Mouse (Mus musculus) heart, postnatal 0 days (tissue): Measurements from ENCODE around the gene Scn8a. TPM values are rescaled to one million over a fixed set of nuclear protein-coding genes. Genes with fewer than 3 reads are reported as not detected.
"Not testable (repeated sequence)": the region's sequence is repeated elsewhere in the genome, so short reads cannot be mapped to it uniquely, and the experiment has no call there.

Experiments used
- ATAC-seq: fragments of 200-750 bp; cut with Nextera tagmentation; 2 replicates; pipeline ENCODE4 v1.8.0; 2017; ENCODE audit warnings: low read depth, moderate number of reproducible peaks, moderate library complexity; ENCODE audit not compliant: insufficient read depth
- DNase-seq: peaks from one replicate; pipeline ENCODE4 v3.0.0-alpha.2; 2016; ENCODE audit warnings: low spot score
- H3K27ac ChIP-seq: fragments of 300-500 bp; sonication (generic); 2 replicates; pipeline ENCODE4 v1.5.1; 2014; ENCODE audit warnings: low read depth, mild to moderate bottlenecking
- H3K27me3 ChIP-seq: fragments of 300-500 bp; sonication (generic); 2 replicates; pipeline ENCODE4 v1.6.1; 2014; ENCODE audit warnings: low read length, mixed read lengths; ENCODE audit not compliant: control insufficient read depth, insufficient read depth
- H3K36me3 ChIP-seq: fragments of 300-500 bp; sonication (generic); replicated peaks from 2 replicates; pipeline ENCODE4 v1.6.1; 2014; ENCODE audit warnings: low read length, mixed read lengths; ENCODE audit not compliant: control insufficient read depth, insufficient read depth
- H3K4me1 ChIP-seq: fragments of 300-500 bp; sonication (generic); 2 replicates; pipeline ENCODE4 v1.6.1; 2014; ENCODE audit warnings: antibody characterized with exemption; ENCODE audit not compliant: control insufficient read depth, insufficient read depth
- H3K4me2 ChIP-seq: fragments of 300-500 bp; sonication (generic); 2 replicates; pipeline ENCODE4 v1.6.1; 2014; ENCODE audit warnings: low read depth, mild to moderate bottlenecking, low read length, moderate library complexity
- H3K4me3 ChIP-seq: fragments of 300-500 bp; sonication (generic); 2 replicates; pipeline ENCODE4 v1.5.1; 2014; ENCODE audit warnings: low read depth, low read length
- H3K9ac ChIP-seq: fragments of 300-500 bp; sonication (generic); replicated peaks from 2 replicates; pipeline ENCODE4 v1.6.1; 2014; ENCODE audit warnings: low read depth, low read length, mixed read lengths
- H3K9me3 ChIP-seq: fragments of 300-500 bp; sonication (generic); replicated peaks from 2 replicates; pipeline ENCODE4 v1.6.1; 2016; ENCODE audit warnings: low read length; ENCODE audit not compliant: control insufficient read depth
- CTCF ChIP-seq: IDR thresholded peaks from 2 replicates; pipeline ENCODE4 v1.5.1; 2016; ENCODE audit warnings: antibody characterized with exemption, control low read depth, low read depth
- EP300 ChIP-seq: IDR thresholded peaks from 2 replicates; pipeline ENCODE4 v1.6.1; 2016; ENCODE audit warnings: antibody characterized with exemption, low read depth
- WGBS: fragments of 180-500 bp; shearing (Covaris S2); extraction: QIAGEN DNeasy Blood & Tissue Kit; methylation state at CpG from one replicate; pipeline ENCODE4 v1.1.7; 2014; 5-methylcytosine and 5-hydroxymethylcytosine counted together
- polyA plus RNA-seq: library from polyadenylated mRNA; unstranded; fragments of >200 nt; fragmentation: Nextera tagmentation; extraction: Ambion mirVana; gene quantifications from 2 replicates; pipeline ENCODE4 v1.2.1, GENCODE M21; 2015
- total RNA-seq: library from RNA; depleted of rRNA; stranded (reverse); fragments of >200 nt; gene quantifications from 2 replicates; pipeline ENCODE4 v1.2.3, GENCODE M21; 2014; ENCODE audit warnings: low replicate concordance; rRNA removed

Gene Scn8a
- total RNA-seq (not detected in 2 replicates), polyA plus RNA-seq (0.11 and 0.16 TPM in 2 replicates)

DNA sequence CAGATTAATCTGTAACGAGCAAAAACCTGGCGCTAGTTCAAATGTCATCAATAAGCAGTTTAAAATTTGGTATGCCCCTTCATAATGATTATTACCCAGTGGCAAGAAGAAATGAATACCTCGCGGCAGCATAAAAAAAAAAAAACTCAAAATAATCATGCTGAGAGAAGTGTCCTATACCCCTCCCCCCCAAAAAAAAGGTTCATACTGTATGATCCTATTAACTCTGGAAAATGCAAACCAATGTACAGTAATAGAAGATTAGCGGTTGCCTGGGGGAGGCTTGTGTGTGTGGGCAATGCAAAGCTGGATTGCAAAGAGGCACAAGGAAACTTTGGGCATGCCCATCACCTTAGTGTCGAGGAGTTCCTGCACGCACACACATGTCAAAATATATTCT, at the start of gene Scn8a:
Gene Scn8a (plus strand): TSS at position 301 of the 400 bp plus-strand sequence.
- Histone ChIP-seq H3K4me1 (peaks cover 5% of the 10 kb centered on the region; the same call in 1 of the 2 replicates), H3K4me2 (peak within 1 kb of the TSS; percentile 85), H3K36me3 (no peaks in the 10 kb centered on the region), H3K9me3 (no peaks in the 10 kb centered on the region), H3K4me3 (peak within 1 kb of the TSS; percentile 54), H3K9ac (no peak within 1 kb of the TSS), H3K27me3 (peaks cover 64% of the 10 kb centered on the region), H3K27ac (no peak within 1 kb of the TSS)
- 69% methylated on average over 7 of the region's 7 CpGs for WGBS
- DNase-seq, result no peak
- no peak for TF ChIP-seq CTCF
- TF ChIP-seq EP300, result no peak
- ATAC-seq, result no peak

DNA sequence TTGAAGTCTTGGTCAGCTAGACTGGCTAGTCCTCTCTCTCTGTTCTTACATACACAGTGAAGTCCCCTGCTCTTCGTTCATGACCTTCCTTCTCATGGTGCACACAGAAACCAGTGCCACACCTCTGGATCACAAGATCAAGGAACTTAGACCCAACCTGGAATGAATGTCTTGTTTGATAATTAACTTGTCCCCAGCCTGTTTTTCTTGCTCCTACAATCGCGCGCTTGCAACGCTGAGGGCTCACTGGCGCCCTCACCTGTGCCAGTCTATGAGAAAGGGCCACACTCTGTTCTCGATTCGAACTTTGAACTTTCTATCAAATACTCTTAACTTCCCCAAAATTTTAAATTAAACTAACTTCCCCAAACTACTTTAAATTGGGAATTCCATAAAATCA, 47.8 kb upstream of the Scn8a start:
- Histone ChIP-seq H3K4me2 (no peak overlapping the region), H3K9me3 (0 out of 2 replicates have a peak, but pooled peaks cover 4% of the 10 kb centered on the region), H3K4me1 (no peaks in the 10 kb centered on the region), H3K9ac (no peak overlapping the region), H3K27ac (no peak overlapping the region), H3K4me3 (no peak overlapping the region), H3K27me3 (peaks cover 32% of the 10 kb centered on the region), H3K36me3 (no peaks in the 10 kb centered on the region)
- DNase-seq (no peak), ATAC-seq (no peak)
- WGBS, result 58% methylated on average over 8 of the region's 8 CpGs
- TF ChIP-seq EP300, result no peak
- TF ChIP-seq CTCF, result no peak

DNA sequence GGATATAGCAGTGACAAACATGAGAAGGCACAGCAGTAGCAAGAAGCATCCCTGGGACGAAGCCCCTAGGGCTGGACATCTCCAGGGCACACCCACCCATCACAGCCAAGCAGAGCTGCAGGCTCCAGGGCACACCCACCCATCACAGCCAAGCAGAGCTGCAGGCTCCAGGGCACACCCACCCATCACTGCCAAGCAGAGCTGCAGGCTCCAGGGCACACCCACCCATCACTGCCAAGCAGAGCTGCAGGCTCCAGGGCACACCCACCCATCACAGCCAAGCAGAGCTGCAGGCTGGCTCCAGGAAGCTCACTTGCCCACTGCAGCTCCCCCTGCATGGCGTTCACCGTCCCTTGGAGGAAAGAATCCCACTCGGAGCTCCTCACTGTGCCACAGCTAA, 47.3 kb upstream of the Scn8a start:
- H3K4me2 ChIP-seq, H3K27ac ChIP-seq, H3K9me3 ChIP-seq, DNase-seq, H3K4me3 ChIP-seq, H3K9ac ChIP-seq, H3K36me3 ChIP-seq, H3K4me1 ChIP-seq, ATAC-seq: not testable (repeated sequence)
- peaks cover 34% of the 10 kb centered on the region for H3K27me3 ChIP-seq
- WGBS, result 68% methylated on average over 4 of the region's 4 CpGs

DNA sequence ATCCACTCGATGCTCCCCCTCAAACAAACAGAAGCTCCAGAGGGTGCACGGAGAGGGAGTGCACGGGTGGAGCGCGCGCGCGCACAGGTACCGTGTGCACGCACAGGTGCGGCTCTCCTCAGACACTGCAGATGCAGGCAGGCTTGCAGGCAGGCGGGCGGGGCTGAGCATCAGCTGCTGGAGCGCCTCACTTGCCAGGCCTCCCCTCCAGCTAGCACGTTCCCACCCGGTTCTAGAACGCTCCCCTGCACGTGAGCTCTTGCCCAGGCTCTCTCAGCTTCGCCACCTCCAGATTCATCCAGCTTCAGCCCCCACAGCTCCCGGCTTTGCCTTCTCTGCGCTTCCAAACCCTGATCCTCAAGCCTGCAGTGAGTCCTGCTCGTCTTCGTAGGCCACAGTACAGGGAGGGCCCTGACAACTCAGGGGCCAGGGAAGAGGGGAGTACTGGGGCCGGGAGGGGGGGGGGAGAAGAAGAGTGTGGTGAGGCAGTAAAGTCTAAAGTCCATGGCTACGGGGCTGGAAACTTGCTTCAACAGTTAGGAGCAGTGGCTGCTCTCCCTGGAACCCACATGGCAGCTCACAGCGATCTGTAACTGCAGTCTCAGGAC, 44.3 kb upstream of the Scn8a start:
- Histone ChIP-seq H3K36me3 (no peaks in the 10 kb centered on the region), H3K4me1 (no peaks in the 10 kb centered on the region), H3K4me2 (no peak overlapping the region), H3K9ac (no peak overlapping the region), H3K27ac (no peak overlapping the region), H3K9me3 (no peaks in the 10 kb centered on the region), H3K27me3 (peaks cover 35% of the 10 kb centered on the region), H3K4me3 (no peak overlapping the region)
- TF ChIP-seq CTCF (no peak), EP300 (no peak)
- DNase-seq (no peak), ATAC-seq (no peak)
- WGBS, result 22% methylated on average over 25 of the region's 26 CpGs

DNA sequence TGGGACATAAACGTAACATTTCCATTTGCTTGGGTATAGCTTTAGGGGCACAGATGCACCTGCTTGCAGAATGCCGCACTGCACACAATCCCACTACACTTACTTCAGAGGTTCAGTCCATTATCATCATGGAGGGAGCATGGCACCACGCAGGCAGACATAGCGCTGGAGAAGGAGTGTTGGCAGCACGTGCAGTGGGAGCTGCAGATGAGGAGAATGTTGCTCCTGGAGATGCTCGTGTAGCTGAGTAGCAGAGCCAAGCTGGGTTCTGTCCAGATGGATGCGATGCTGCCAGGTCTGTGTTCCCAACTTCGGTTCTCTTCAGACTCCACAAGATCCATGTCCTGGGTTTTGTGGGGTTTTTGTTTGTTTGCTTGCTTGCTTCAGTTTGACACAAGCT, 43.6 kb upstream of the Scn8a start:
- TF ChIP-seq EP300 (no peak), CTCF (no peak)
- Histone ChIP-seq H3K27me3 (peaks cover 35% of the 10 kb centered on the region), H3K4me1 (no peaks in the 10 kb centered on the region), H3K4me2 (no peak overlapping the region), H3K9me3 (no peaks in the 10 kb centered on the region), H3K27ac (no peak overlapping the region), H3K36me3 (no peaks in the 10 kb centered on the region), H3K4me3 (no peak overlapping the region), H3K9ac (no peak overlapping the region)
- 78% methylated on average over 8 of the region's 8 CpGs for WGBS
- no peak for ATAC-seq
- no peak for DNase-seq

DNA sequence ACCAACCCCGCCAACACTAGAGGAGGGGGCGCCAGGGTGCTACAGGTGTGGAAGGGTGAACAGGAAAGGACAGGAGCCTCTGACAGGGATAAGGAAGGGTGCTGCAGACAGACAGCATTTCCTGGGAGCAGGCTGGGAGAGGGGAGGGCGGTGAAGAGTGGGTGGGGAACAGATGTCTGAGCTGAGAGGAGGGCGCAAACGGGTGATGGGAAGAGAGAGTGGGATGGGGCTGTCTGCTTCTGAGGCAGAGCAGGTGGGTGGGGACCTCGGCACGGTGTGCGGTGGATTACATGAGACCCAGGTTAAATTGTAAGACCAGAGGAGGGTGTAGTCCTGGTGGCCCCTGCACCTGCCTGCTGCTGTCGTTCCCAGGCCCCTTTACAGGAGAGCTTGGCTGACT, 39.9 kb upstream of the Scn8a start:
- ATAC-seq (no peak), DNase-seq (no peak)
- Histone ChIP-seq H3K36me3 (no peaks in the 10 kb centered on the region), H3K4me3 (no peak overlapping the region), H3K27ac (no peak overlapping the region), H3K4me2 (no peak overlapping the region), H3K27me3 (peaks cover 25% of the 10 kb centered on the region), H3K4me1 (no peaks in the 10 kb centered on the region), H3K9me3 (no peaks in the 10 kb centered on the region), H3K9ac (no peak overlapping the region)
- 86% methylated on average over 9 of the region's 9 CpGs for WGBS
- TF ChIP-seq CTCF, result no peak
- TF ChIP-seq EP300, result no peak
